Mouse (Mus musculus) limb, embryonic 15.5 days (tissue): ENCODE results near the gene Smarca1. TPM values are rescaled to one million over a fixed set of nuclear protein-coding genes. Genes with fewer than 3 reads are reported as not detected.
A peak's percentile ranks its signal among the peaks of the same experiment; 100 is the strongest.

Experiments
- ATAC-seq: fragments of 200-750 bp; cut with Nextera tagmentation; 2 replicates; pipeline ENCODE4 v1.8.0; 2017; ENCODE audit warnings: low read depth, moderate TSS enrichment; ENCODE audit not compliant: insufficient number of reproducible peaks, low FRiP score, low TSS enrichment
- H3K27ac ChIP-seq: fragments of 300-500 bp; sonication (generic); 2 replicates; pipeline ENCODE4 v1.5.1; 2015; ENCODE audit warnings: moderate library complexity, mild to moderate bottlenecking, inconsistent platforms
- H3K27me3 ChIP-seq: fragments of 300-500 bp; sonication (generic); 2 replicates; pipeline ENCODE4 v1.6.1; 2015; ENCODE audit warnings: inconsistent platforms
- H3K36me3 ChIP-seq: fragments of 300-500 bp; sonication (generic); 2 replicates; pipeline ENCODE4 v1.6.1; 2015; ENCODE audit warnings: inconsistent platforms
- H3K4me1 ChIP-seq: fragments of 300-500 bp; sonication (generic); 2 replicates; pipeline ENCODE4 v1.6.1; 2015; ENCODE audit warnings: inconsistent platforms
- H3K4me2 ChIP-seq: fragments of 300-500 bp; sonication (generic); 2 replicates; pipeline ENCODE4 v1.6.1; 2015; ENCODE audit warnings: mild to moderate bottlenecking, inconsistent platforms
- H3K4me3 ChIP-seq: fragments of 300-500 bp; sonication (generic); 2 replicates; pipeline ENCODE4 v1.5.1; 2015; ENCODE audit warnings: mild to moderate bottlenecking, inconsistent platforms
- H3K9ac ChIP-seq: fragments of 300-500 bp; sonication (generic); 2 replicates; pipeline ENCODE4 v1.6.1; 2015; ENCODE audit warnings: inconsistent platforms
- H3K9me3 ChIP-seq: fragments of 300-500 bp; sonication (generic); 2 replicates; pipeline ENCODE4 v1.6.1; 2016; ENCODE audit warnings: inconsistent platforms
- WGBS: fragments of 180-500 bp; shearing (Covaris S2); methylation state at CpG from one replicate; pipeline ENCODE4 v1.1.7; 2015; 5-methylcytosine and 5-hydroxymethylcytosine counted together
- polyA plus RNA-seq: library from polyadenylated mRNA; unstranded; fragments of >200 nt; fragmentation: Nextera tagmentation; extraction: Ambion mirVana; gene quantifications from 2 replicates; pipeline ENCODE4 v1.2.1, GENCODE M21; 2015

The Smarca1 gene
- polyA plus RNA-seq, 1 experiment from 2014 or later = 37.9 TPM

DNA sequence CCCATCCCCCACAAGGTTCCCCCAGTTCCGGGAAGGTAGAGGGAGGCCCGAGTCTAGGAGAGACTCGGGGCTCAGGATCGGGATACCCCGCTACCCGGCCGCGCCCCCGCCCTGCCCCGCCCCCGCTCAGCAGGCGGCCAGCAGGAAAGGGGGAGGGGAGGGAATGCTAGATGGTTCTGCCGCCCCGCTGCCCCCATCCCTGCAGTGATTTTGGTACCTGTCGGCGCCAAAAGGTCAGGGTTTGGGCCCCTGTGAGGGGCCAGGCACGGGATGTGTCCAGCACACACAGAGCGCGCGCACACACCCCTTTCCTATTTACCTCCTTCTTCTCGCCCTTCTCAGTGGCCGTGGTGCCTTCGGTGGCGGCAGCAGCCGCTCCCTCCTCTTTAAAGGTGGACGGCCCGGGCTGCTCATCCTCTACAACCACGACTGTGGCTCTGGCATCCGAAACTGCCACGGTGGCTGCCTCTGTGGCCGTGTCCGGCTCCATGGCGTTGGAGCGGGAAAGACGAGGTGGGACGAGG lies 805 bp downstream of the Smarca1 start:
- 17% methylated on average over 28 of the region's 36 CpGs for WGBS
- Histone ChIP-seq H3K27me3 (no peaks in the 10 kb centered on the region), H3K9me3 (no peaks in the 10 kb centered on the region), H3K36me3 (no peaks in the 10 kb centered on the region), H3K27ac (peak overlapping the region; percentile 89), H3K4me1 (no peaks in the 10 kb centered on the region), H3K4me2 (peak overlapping the region; percentile 53), H3K9ac (peak overlapping the region; percentile 45), H3K4me3 (peak overlapping the region; percentile 57)
- ATAC-seq = 0 out of 2 replicates have a peak, but pooled peaks have one; percentile 55

GRCm38 (mm10) chrX:47891243-47891906 lies 1.4 kb downstream of the Smarca1 start:
- H3K27me3 ChIP-seq = no peaks in the 10 kb centered on the region
- peak overlapping the region; percentile 57 for H3K4me3 ChIP-seq
- H3K27ac ChIP-seq = no peak overlapping the region
- H3K4me1 ChIP-seq = no peaks in the 10 kb centered on the region
- no peaks in the 10 kb centered on the region for H3K36me3 ChIP-seq
- no peaks in the 10 kb centered on the region for H3K9me3 ChIP-seq
- H3K9ac ChIP-seq = peak overlapping the region; percentile 45; the same call in 1 of the 2 replicates
- ATAC-seq = no peak
- 16% methylated on average over 11 of the region's 12 CpGs for WGBS
- peak overlapping the region; percentile 53 for H3K4me2 ChIP-seq

- no peak for ATAC-seq
Observed at GRCm38 (mm10) chrX:47887401-47887800, 5.4 kb downstream of the Smarca1 start.

GRCm38 (mm10) chrX:47882813-47883212 lies 10.0 kb downstream of the Smarca1 start:
- Histone ChIP-seq H3K9ac (no peak overlapping the region), H3K27ac (no peak overlapping the region), H3K4me1 (no peaks in the 10 kb centered on the region), H3K27me3 (no peaks in the 10 kb centered on the region), H3K9me3 (no peaks in the 10 kb centered on the region), H3K4me2 (no peak overlapping the region), H3K36me3 (no peaks in the 10 kb centered on the region; the same call in 1 of the 2 replicates), H3K4me3 (no peak overlapping the region)
- WGBS = 61% methylated on average over 6 of the region's 6 CpGs
- ATAC-seq = no peak

More at GRCm38 (mm10) chrX:47887401-47887800, 5.4 kb downstream of the Smarca1 start:
- H3K27me3 ChIP-seq = no peaks in the 10 kb centered on the region
- H3K36me3 ChIP-seq = no peaks in the 10 kb centered on the region; the same call in 1 of the 2 replicates
- H3K9ac ChIP-seq = no peak overlapping the region
- H3K9me3 ChIP-seq = no peaks in the 10 kb centered on the region
- H3K4me2 ChIP-seq = no peak overlapping the region
- H3K4me1 ChIP-seq = no peaks in the 10 kb centered on the region
- 41% methylated on average over 2 of the region's 2 CpGs for WGBS
- no peak overlapping the region for H3K27ac ChIP-seq
- no peak overlapping the region for H3K4me3 ChIP-seq

- WGBS = 14% methylated on average over 2 of the region's 2 CpGs
- no peak for ATAC-seq
Observed at GRCm38 (mm10) chrX:47880052-47880451, 12.7 kb downstream of the Smarca1 start.

GRCm38 (mm10) chrX:47858544-47858943 lies 34.2 kb downstream of the Smarca1 start:
- no peaks in the 10 kb centered on the region for H3K27me3 ChIP-seq
- H3K4me3 ChIP-seq = no peak overlapping the region
- no peak for ATAC-seq
- H3K9ac ChIP-seq = no peak overlapping the region
- no peaks in the 10 kb centered on the region for H3K9me3 ChIP-seq
- no peak overlapping the region for H3K27ac ChIP-seq
- H3K4me2 ChIP-seq = no peak overlapping the region
- WGBS = 95% methylated on average over 1 of the region's 1 CpGs
- H3K4me1 ChIP-seq = no peaks in the 10 kb centered on the region
- H3K36me3 ChIP-seq = peaks cover 5% of the 10 kb centered on the region

More at GRCm38 (mm10) chrX:47880052-47880451, 12.7 kb downstream of the Smarca1 start:
- Histone ChIP-seq H3K27ac (no peak overlapping the region), H3K4me3 (no peak overlapping the region), H3K36me3 (no peaks in the 10 kb centered on the region; the same call in 1 of the 2 replicates), H3K9me3 (no peaks in the 10 kb centered on the region), H3K9ac (no peak overlapping the region), H3K27me3 (no peaks in the 10 kb centered on the region), H3K4me1 (no peaks in the 10 kb centered on the region), H3K4me2 (no peak overlapping the region)

- no peak overlapping the region for H3K27ac ChIP-seq
- H3K4me1 ChIP-seq = no peaks in the 10 kb centered on the region
- H3K4me2 ChIP-seq = no peak overlapping the region
- H3K4me3 ChIP-seq = no peak overlapping the region
- no peak overlapping the region for H3K9ac ChIP-seq
- H3K9me3 ChIP-seq = no peaks in the 10 kb centered on the region
- WGBS = 50% methylated on average over 1 of the region's 1 CpGs
- no peak for ATAC-seq
- H3K27me3 ChIP-seq = no peaks in the 10 kb centered on the region
- no peaks in the 10 kb centered on the region for H3K36me3 ChIP-seq
Observed at GRCm38 (mm10) chrX:47835835-47836195, 57.0 kb downstream of the Smarca1 start.

- no peaks in the 10 kb centered on the region for H3K27me3 ChIP-seq
Observed at GRCm38 (mm10) chrX:47835098-47835834, 57.5 kb downstream of the Smarca1 start.

GRCm38 (mm10) chrX:47833431-47833830 lies 59.3 kb downstream of the Smarca1 start:
- Histone ChIP-seq H3K4me3 (no peak overlapping the region), H3K27me3 (no peaks in the 10 kb centered on the region), H3K4me2 (no peak overlapping the region), H3K9ac (no peak overlapping the region), H3K4me1 (no peaks in the 10 kb centered on the region), H3K9me3 (no peaks in the 10 kb centered on the region), H3K36me3 (no peaks in the 10 kb centered on the region), H3K27ac (no peak overlapping the region)
- no peak for ATAC-seq
- WGBS = 65% methylated on average over 2 of the region's 2 CpGs

More at GRCm38 (mm10) chrX:47835098-47835834, 57.5 kb downstream of the Smarca1 start:
- 55% methylated on average over 6 of the region's 6 CpGs for WGBS
- ATAC-seq = no peak
- Histone ChIP-seq H3K9ac (no peak overlapping the region), H3K36me3 (no peaks in the 10 kb centered on the region), H3K4me3 (no peak overlapping the region), H3K4me2 (no peak overlapping the region), H3K27ac (no peak overlapping the region), H3K4me1 (no peaks in the 10 kb centered on the region), H3K9me3 (no peaks in the 10 kb centered on the region)

- no peaks in the 10 kb centered on the region for H3K9me3 ChIP-seq
- no peaks in the 10 kb centered on the region for H3K4me1 ChIP-seq
- no peak for ATAC-seq
- H3K4me2 ChIP-seq = no peak overlapping the region
- no peak overlapping the region for H3K4me3 ChIP-seq
- WGBS = 75% methylated on average over 2 of the region's 2 CpGs
- H3K27me3 ChIP-seq = no peaks in the 10 kb centered on the region
- no peaks in the 10 kb centered on the region for H3K36me3 ChIP-seq
- H3K9ac ChIP-seq = no peak overlapping the region
- no peak overlapping the region for H3K27ac ChIP-seq
Observed at GRCm38 (mm10) chrX:47820566-47820965, 72.2 kb downstream of the Smarca1 start.

DNA sequence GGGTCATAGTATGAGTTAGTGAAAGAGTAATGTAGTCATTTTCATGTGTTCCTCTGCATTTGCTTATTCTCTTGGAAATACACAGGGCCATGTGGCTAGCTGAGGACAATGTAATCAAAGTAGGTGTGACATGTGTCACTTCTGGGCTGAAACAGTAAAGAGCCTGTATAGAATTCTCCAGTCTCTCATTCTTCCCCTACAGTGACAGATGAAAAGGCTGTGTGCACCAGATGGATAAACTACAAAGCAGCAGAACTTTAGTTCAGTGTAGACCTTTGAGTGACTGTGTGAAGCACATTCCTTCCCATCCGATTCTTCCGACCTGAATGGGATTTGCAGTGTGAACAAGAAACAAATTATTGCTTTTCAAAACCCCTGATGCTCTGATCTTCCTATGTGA lies 84.1 kb downstream of the Smarca1 start:
- 81% methylated on average over 2 of the region's 2 CpGs for WGBS
- no peak for ATAC-seq

DNA sequence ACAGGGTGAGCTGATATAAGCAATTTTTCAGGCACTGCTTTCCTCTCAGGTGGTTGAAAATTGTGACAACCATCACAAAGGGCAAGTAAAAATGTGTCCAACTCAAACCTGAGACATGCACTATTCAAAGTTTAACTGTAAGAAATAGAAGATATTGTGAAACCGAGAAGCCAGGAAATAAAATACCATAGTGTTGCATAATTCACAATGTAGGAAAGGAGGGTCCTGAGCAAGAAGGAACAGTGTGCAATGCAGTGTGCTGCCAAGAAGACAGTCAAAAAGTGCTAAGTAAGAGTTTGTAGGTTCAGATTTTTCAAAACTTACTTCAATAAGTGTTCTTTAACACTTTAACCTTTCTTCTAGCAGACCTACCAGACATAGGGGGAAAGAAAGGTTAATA lies 128.3 kb downstream of the Smarca1 start:
- H3K27ac ChIP-seq = no peak overlapping the region
- H3K4me3 ChIP-seq = no peak overlapping the region
- 69% methylated on average over 1 of the region's 1 CpGs for WGBS
- H3K27me3 ChIP-seq = no peaks in the 10 kb centered on the region
- no peak overlapping the region for H3K9ac ChIP-seq
- H3K36me3 ChIP-seq = no peaks in the 10 kb centered on the region
- no peaks in the 10 kb centered on the region for H3K9me3 ChIP-seq
- no peak for ATAC-seq
- H3K4me1 ChIP-seq = no peaks in the 10 kb centered on the region
- no peak overlapping the region for H3K4me2 ChIP-seq

More for the DNA sequence above, 84.1 kb downstream of the Smarca1 start:
- no peaks in the 10 kb centered on the region for H3K4me1 ChIP-seq
- H3K27ac ChIP-seq = no peak overlapping the region
- H3K27me3 ChIP-seq = no peaks in the 10 kb centered on the region
- H3K9ac ChIP-seq = no peak overlapping the region
- no peaks in the 10 kb centered on the region for H3K9me3 ChIP-seq
- no peak overlapping the region for H3K4me3 ChIP-seq
- H3K4me2 ChIP-seq = no peak overlapping the region
- H3K36me3 ChIP-seq = no peaks in the 10 kb centered on the region
